12 mouse cellular contexts compared by ENCODE assay signal in the genomic region with DNA sequence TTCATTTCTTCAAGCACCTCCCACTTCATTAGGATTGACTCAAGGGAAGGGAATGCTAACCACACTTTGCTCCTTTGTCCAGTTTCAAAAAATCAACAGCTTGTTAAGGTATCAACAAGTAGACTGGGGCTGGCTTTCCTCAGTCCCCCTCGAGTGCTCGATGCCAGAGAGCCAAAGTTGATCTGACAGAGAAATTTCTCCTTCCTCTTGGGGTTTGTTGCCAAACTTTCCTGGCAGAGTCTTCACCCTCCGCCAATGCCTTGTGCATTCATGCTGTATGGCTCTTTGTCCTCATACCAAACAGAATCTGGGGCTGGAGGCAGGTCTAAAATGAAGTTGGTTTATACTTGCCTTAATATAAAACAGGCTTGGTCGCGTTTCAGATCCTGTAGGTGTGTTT.
DNase-seq lines count a peak whose midpoint lies in the region; ATAC-seq lines count a peak whose summit lies in the region.
"Had no signal": no experiment of that assay in that cellular context is flagged by ENCODE, and none has a peak within 500 bp of the region (broad histone marks: within the 10 kb centered on the region; RNA-seq: fewer than 3 reads in every experiment).

No protein-coding gene starts in this region.

- no peak overlapping the region for H3K4me3 ChIP-seq in kidney, embryonic 14.5 days (ENCODE audit: low read length)
- H3K4me3 ChIP-seq in forebrain, embryonic 15.5 days, result no peak overlapping the region

- H3K4me2 ChIP-seq in kidney, embryonic 14.5 days (replicated peaks; ENCODE audit: low read depth, low read length), result no peak overlapping the region
- no peak overlapping the region for H3K4me2 ChIP-seq in forebrain, embryonic 15.5 days (replicated peaks)

- H3K9me3 ChIP-seq in kidney, embryonic 14.5 days (ENCODE audit: control insufficient read depth, low read length), result no peaks in the 10 kb centered on the region
- no peaks in the 10 kb centered on the region for H3K9me3 ChIP-seq in forebrain, embryonic 15.5 days
- H3K9me3 ChIP-seq: G1E had no signal

- 0 out of 2 replicates have a peak overlapping the region, but pooled peaks have one; percentile 14 for H3K27ac ChIP-seq in kidney, embryonic 14.5 days (ENCODE audit: low read depth, low read length)
- 0 out of 2 replicates have a peak overlapping the region, but pooled peaks have one; percentile 25 for H3K27ac ChIP-seq in forebrain, embryonic 15.5 days (replicated peaks)

- ATAC-seq in kidney, embryonic 14.5 days (ENCODE audit: low FRiP score, low TSS enrichment), result no peak
- peak; percentile 75 for ATAC-seq in forebrain, embryonic 15.5 days (replicated peaks)

- H3K36me3 ChIP-seq in kidney, embryonic 14.5 days (ENCODE audit: control insufficient read depth, insufficient read depth, low read length), result no peaks in the 10 kb centered on the region
- H3K36me3 ChIP-seq in forebrain, embryonic 15.5 days, result no peaks in the 10 kb centered on the region

- H3K9ac ChIP-seq in kidney, embryonic 14.5 days (ENCODE audit: low read depth, low read length), result no peak overlapping the region
- H3K9ac ChIP-seq in forebrain, embryonic 15.5 days (replicated peaks), result no peak overlapping the region

- no peaks in the 10 kb centered on the region for H3K4me1 ChIP-seq in kidney, embryonic 14.5 days (ENCODE audit: control insufficient read depth, insufficient read depth, low read length)
- H3K4me1 ChIP-seq in forebrain, embryonic 15.5 days, result peaks cover 24% of the 10 kb centered on the region

- 68% methylated on average over 5 of the region's 5 CpGs for WGBS in kidney, embryonic 14.5 days
- 15% methylated on average over 5 of the region's 5 CpGs for WGBS in forebrain, embryonic 15.5 days

- peak; percentile 36 for DNase-seq in adrenal gland, postnatal 10 days
- DNase-seq in adrenal gland, adult 8-10 months, result no peak
- no peak for DNase-seq in kidney, postnatal 25 days
- DNase-seq in NIH3T3 (ENCODE audit: low read depth), result peak; percentile 48
- no peak for DNase-seq in urinary bladder, adult 18-20 months (ENCODE audit: low spot score in 2 of 2)
- DNase-seq in urinary bladder, postnatal 14 days (ENCODE audit: low spot score), result no peak
- DNase-seq: cerebellum, postnatal 25 days; gastrocnemius, postnatal 25 days; heart, postnatal 4 days had no signal

- no peaks in the 10 kb centered on the region for H3K27me3 ChIP-seq in kidney, embryonic 14.5 days (ENCODE audit: control insufficient read depth, insufficient read depth, low read length)
- H3K27me3 ChIP-seq in forebrain, embryonic 15.5 days, result no peaks in the 10 kb centered on the region

Comparison
In these comparisons a context has a peak if more than half of its experiments do, and no peak if none do; other contexts are left out.
1. DNase-seq: peak in adrenal gland, postnatal 10 days (single experiment) and NIH3T3 (single experiment); none in adrenal gland, adult 8-10 months (single experiment), kidney, postnatal 25 days (0 of 2), urinary bladder, adult 18-20 months (0 of 2) and urinary bladder, postnatal 14 days (single experiment).